Mouse (Mus musculus): ENCODE results near the gene Il18r1. TPM values are rescaled to one million over a fixed set of nuclear protein-coding genes. Genes with fewer than 3 reads are reported as not detected.
A peak's percentile ranks its signal among the peaks of the same experiment; 100 is the strongest.

Gene Il18r1
- total and polyA plus RNA-seq, 2 experiments from 2014 or later, result 0.05 TPM; not detected in 1

DNA sequence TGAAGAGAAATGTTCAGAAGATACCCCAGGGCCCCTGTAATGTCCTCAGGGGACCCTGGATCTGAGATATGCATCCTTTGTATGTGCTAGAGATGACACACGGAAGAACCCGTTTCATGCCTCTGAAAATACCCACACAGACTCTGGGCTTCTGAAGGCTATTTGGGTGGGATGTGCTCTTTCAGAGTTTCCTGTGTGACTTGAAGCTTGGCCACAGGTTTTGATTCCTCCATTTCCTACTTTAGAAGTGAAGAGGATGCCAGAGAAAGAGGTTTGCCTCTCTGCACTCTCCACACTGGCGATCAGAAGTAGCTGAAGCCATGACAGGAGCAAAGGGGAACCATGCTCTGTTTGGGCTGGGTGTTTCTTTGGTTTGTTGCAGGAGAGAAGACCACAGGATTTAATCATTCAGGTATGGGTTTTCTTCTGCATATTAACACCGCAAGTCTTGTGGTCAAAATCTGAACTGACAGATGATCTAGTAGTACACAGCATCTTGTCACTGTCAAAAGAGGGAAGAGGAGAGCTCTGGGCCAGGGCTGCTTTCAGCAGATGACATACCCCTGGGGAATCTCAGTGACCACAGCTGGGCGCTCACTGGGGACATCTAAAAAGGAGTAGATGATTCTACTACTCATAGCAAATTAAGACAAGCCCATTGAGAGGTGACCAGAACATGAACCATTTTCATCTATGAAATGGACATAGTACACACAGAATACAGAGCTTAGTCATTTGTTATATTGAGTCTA lies 58.8 kb downstream of the Il18r1 start:
- Histone ChIP-seq H3K4me1 (ENCODE audit: insufficient read depth, low read length) (no peaks in the 10 kb centered on the region), H3K27ac (ENCODE audit: low read depth, low read length) (no peak overlapping the region), H3K4me3 (ENCODE audit: low read depth, low read length) (no peak overlapping the region), H3K4me2 (ENCODE audit: low read depth, low read length, poor library complexity, severe bottlenecking) (no peak overlapping the region), H3K36me3 (ENCODE audit: insufficient read depth, low read length) (no peaks in the 10 kb centered on the region), H3K27me3 (ENCODE audit: insufficient read depth, low read length) (no peaks in the 10 kb centered on the region), H3K9ac (replicated peaks; ENCODE audit: low read length, poor library complexity, severe bottlenecking) (no peak overlapping the region), H3K9me3 (ENCODE audit: low read length) (no peaks in the 10 kb centered on the region)
- ATAC-seq (ENCODE audit: low FRiP score) (no peak), DNase-seq (ENCODE audit: low spot score) (no peak)
- no peak for TF ChIP-seq CTCF (IDR thresholded peaks at IDR 0.05)
- 89% methylated on average over 5 of the region's 5 CpGs for WGBS

DNA sequence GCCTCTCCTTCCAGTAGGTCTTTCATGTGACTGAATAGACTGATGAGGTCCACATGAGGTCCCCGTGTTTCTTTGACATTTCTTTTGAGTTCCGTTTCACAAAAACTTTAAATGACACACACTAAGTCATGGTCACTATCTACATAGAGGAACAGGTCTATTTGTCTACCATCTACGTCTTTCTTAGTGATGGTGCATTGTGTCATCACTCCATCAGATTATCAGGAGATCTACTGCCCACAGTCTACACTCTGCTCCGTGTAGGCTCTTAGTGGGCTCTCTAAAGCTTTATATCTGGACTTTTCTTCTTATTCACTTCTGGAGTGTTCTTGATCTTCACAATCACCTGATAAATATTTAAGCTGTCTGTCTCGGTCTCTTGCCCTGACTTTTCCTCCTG lies 63.9 kb downstream of the Il18r1 start:
- H3K4me3 ChIP-seq (ENCODE audit: low read depth, low read length), result no peak overlapping the region
- H3K9ac ChIP-seq (replicated peaks; ENCODE audit: low read length, poor library complexity, severe bottlenecking), result no peak overlapping the region
- H3K4me2 ChIP-seq (ENCODE audit: low read depth, low read length, poor library complexity, severe bottlenecking), result no peak overlapping the region
- ATAC-seq (ENCODE audit: low FRiP score), result no peak
- no peaks in the 10 kb centered on the region for H3K36me3 ChIP-seq (ENCODE audit: insufficient read depth, low read length)
- H3K9me3 ChIP-seq (ENCODE audit: low read length), result no peaks in the 10 kb centered on the region
- 91% methylated on average over 5 of the region's 5 CpGs for WGBS
- no peaks in the 10 kb centered on the region for H3K27me3 ChIP-seq (ENCODE audit: insufficient read depth, low read length)
- DNase-seq (ENCODE audit: low spot score), result no peak
- H3K4me1 ChIP-seq (ENCODE audit: insufficient read depth, low read length), result no peaks in the 10 kb centered on the region
- TF ChIP-seq CTCF (IDR thresholded peaks at IDR 0.05), result no peak
- no peak overlapping the region for H3K27ac ChIP-seq (ENCODE audit: low read depth, low read length)

DNA sequence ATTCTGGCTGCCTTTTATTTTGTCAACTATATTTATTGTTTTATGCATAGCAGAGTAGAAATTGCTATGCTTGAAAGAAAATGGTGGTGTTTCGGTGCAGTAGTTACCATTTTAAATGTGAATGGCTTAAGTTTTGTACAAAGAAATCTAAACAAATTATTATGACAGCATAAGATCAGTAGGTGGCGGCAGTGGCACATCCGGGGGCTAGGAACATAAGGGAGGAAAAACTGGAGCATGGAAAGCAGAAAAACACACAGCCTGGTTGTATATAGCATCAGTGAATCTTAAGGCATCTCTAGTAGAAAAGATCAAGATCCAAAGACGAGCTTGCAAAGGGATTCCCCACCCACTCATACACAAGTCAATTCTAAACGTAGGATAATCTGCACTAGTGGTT lies 72.2 kb downstream of the Il18r1 start:
- no peak for ATAC-seq (ENCODE audit: low FRiP score)
- DNase-seq (ENCODE audit: low spot score), result no peak
- WGBS, result 79% methylated on average over 5 of the region's 5 CpGs
- peak; percentile 48 for TF ChIP-seq CTCF (IDR thresholded peaks at IDR 0.05)
- Histone ChIP-seq H3K27me3 (ENCODE audit: insufficient read depth, low read length) (no peaks in the 10 kb centered on the region), H3K4me1 (ENCODE audit: insufficient read depth, low read length) (no peaks in the 10 kb centered on the region), H3K9me3 (ENCODE audit: low read length) (no peaks in the 10 kb centered on the region), H3K27ac (ENCODE audit: low read depth, low read length) (no peak overlapping the region), H3K4me2 (ENCODE audit: low read depth, low read length, poor library complexity, severe bottlenecking) (no peak overlapping the region), H3K4me3 (ENCODE audit: low read depth, low read length) (no peak overlapping the region), H3K9ac (replicated peaks; ENCODE audit: low read length, poor library complexity, severe bottlenecking) (no peak overlapping the region), H3K36me3 (ENCODE audit: insufficient read depth, low read length) (no peaks in the 10 kb centered on the region)

DNA sequence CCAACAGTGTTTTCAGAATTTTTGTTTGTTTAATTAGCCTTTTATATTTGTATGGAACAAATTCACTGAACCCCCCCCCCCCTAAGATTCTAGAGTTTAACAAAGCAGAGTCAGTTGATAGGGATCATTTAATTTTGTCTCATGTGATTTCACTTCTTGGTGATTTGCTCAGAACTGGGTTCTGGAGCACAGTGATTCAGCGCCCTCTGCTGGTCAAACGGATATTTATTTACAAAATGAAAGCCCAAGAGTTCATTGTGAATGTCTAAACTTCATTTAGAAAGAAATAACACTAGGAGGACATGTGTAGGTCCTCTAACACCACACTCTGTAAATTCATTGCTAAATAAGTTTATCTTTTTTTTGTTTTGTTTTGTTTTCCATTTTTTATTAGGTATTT lies 79.3 kb downstream of the Il18r1 start:
- no peaks in the 10 kb centered on the region for H3K4me1 ChIP-seq (ENCODE audit: insufficient read depth, low read length)
- WGBS, result 0% methylated on average over 2 of the region's 2 CpGs
- no peaks in the 10 kb centered on the region for H3K9me3 ChIP-seq (ENCODE audit: low read length)
- DNase-seq (ENCODE audit: low spot score) (peak; percentile 80), ATAC-seq (ENCODE audit: low FRiP score) (no peak)
- TF ChIP-seq CTCF (IDR thresholded peaks at IDR 0.05), result peak; percentile 88
- no peak overlapping the region for H3K4me2 ChIP-seq (ENCODE audit: low read depth, low read length, poor library complexity, severe bottlenecking)
- no peaks in the 10 kb centered on the region for H3K27me3 ChIP-seq (ENCODE audit: insufficient read depth, low read length)
- H3K4me3 ChIP-seq (ENCODE audit: low read depth, low read length), result no peak overlapping the region
- no peak overlapping the region for H3K9ac ChIP-seq (replicated peaks; ENCODE audit: low read length, poor library complexity, severe bottlenecking)
- H3K36me3 ChIP-seq (ENCODE audit: insufficient read depth, low read length), result no peaks in the 10 kb centered on the region
- H3K27ac ChIP-seq (ENCODE audit: low read depth, low read length), result no peak overlapping the region

DNA sequence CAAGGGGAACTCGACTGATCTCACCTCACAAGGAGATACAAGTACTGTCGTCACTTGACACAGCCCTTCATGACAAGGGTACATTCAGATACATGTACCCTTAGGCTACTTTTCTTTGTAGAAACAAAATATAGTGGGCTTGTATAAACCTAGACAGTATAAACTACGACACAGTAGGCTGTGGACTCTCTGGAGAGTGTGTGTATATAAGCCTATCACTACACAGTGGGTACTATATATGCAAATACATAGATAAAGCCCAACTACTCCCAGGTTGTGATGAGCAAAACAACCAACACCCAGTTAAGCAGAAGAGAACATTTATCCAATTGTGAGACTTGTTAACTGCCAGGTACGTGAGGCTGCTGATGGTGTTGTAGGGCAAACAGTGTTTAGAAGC lies 81.3 kb downstream of the Il18r1 start:
- TF ChIP-seq CTCF (IDR thresholded peaks at IDR 0.05), result no peak
- no peaks in the 10 kb centered on the region for H3K9me3 ChIP-seq (ENCODE audit: low read length)
- ATAC-seq (ENCODE audit: low FRiP score), result no peak
- H3K4me1 ChIP-seq (ENCODE audit: insufficient read depth, low read length), result no peaks in the 10 kb centered on the region
- DNase-seq (ENCODE audit: low spot score), result no peak
- H3K4me3 ChIP-seq (ENCODE audit: low read depth, low read length), result no peak overlapping the region
- no peak overlapping the region for H3K27ac ChIP-seq (ENCODE audit: low read depth, low read length)
- no peak overlapping the region for H3K4me2 ChIP-seq (ENCODE audit: low read depth, low read length, poor library complexity, severe bottlenecking)
- WGBS, result 78% methylated on average over 4 of the region's 4 CpGs
- H3K9ac ChIP-seq (replicated peaks; ENCODE audit: low read length, poor library complexity, severe bottlenecking), result no peak overlapping the region
- H3K36me3 ChIP-seq (ENCODE audit: insufficient read depth, low read length), result no peaks in the 10 kb centered on the region
- H3K27me3 ChIP-seq (ENCODE audit: insufficient read depth, low read length), result no peaks in the 10 kb centered on the region

DNA sequence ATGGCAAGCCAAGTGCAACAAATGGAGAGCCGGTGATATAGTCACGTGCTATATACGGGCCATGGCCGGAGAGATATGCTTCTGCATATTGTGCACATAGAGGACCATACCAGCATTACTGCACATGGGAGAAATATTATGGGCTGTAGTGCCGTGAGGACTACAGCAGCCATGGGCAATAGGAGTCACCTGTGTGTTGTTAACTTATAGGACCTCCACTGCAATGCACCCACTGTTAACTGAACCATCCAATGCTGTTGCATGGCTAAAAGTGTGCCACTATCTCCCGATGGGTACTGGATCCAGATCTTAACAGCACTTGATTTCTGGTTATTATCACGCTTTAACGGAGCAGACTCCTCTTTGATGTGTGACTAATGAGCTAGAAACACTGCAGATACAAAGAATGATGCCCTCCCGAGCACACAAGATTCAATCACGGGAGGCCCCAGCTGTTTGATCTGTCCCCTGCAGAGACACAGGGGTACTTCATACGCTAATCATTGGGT lies 81.8 kb downstream of the Il18r1 start:
- no peak overlapping the region for H3K4me2 ChIP-seq (ENCODE audit: low read depth, low read length, poor library complexity, severe bottlenecking)
- H3K36me3 ChIP-seq (ENCODE audit: insufficient read depth, low read length), result no peaks in the 10 kb centered on the region
- H3K9me3 ChIP-seq (ENCODE audit: low read length), result no peaks in the 10 kb centered on the region
- TF ChIP-seq CTCF (IDR thresholded peaks at IDR 0.05), result no peak
- no peak overlapping the region for H3K4me3 ChIP-seq (ENCODE audit: low read depth, low read length)
- H3K27me3 ChIP-seq (ENCODE audit: insufficient read depth, low read length), result no peaks in the 10 kb centered on the region
- no peak overlapping the region for H3K27ac ChIP-seq (ENCODE audit: low read depth, low read length)
- no peaks in the 10 kb centered on the region for H3K4me1 ChIP-seq (ENCODE audit: insufficient read depth, low read length)
- WGBS, result 55% methylated on average over 11 of the region's 11 CpGs
- H3K9ac ChIP-seq (replicated peaks; ENCODE audit: low read length, poor library complexity, severe bottlenecking), result no peak overlapping the region
- DNase-seq (ENCODE audit: low spot score), result peak; percentile 34
- peak; percentile 41 for ATAC-seq (ENCODE audit: low FRiP score)
